Mouse (Mus musculus) left cerebral cortex, adult 18-20 months (tissue): ENCODE measurements at regions not wholly inside any gene's neighbourhood (a gene's known extent, or its start where the extent isn't known, plus 50 kb on each side); places are given as distances from the start of the nearest gene placed in this dataset.

Experiments used
- DNase-seq, 2 experiments: peaks; one replicate each; pipeline ENCODE4 v3.0.0; 2021 to 2022; ENCODE audit warnings: low spot score in 2 of 2, mixed read lengths in 1 of 2

DNA sequence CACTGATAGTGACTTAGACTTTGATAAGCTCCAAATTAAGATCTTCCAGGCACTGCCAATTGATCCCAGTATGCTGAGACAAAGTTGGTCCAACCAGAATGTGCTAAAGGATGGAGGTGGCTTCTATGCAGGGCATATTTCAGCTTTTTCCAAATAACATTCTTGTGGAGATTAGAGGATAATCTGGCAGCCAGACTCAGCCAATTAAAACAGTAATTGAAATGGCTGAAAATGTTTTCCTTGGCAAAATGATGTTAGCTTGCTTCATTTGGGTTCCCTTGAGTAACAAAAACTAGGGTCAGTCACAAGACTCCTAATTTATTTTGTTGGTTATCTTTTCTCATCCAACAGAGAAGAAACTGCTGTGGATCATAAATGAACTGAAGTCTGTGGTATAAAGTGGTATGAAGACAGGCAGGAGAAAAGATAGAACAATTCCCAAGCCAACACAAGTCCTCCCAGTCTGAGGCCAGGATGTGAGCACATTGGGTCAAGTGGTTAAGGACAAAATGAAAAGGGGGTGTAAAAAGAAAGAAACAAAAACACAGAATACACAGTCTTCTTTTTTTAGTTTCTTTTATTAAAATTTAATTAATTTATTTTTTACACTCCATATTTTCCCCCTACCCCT is 161.4 kb upstream of the Ccn2 start:
- no peak for DNase-seq

GRCm38 (mm10) chr10:24437177-24437576 is 158.1 kb upstream of the Ccn2 start:
- peak; percentile 3 to 19 for DNase-seq

GRCm38 (mm10) chr10:24444572-24444971 is 150.7 kb upstream of the Ccn2 start:
- no peak for DNase-seq

DNA sequence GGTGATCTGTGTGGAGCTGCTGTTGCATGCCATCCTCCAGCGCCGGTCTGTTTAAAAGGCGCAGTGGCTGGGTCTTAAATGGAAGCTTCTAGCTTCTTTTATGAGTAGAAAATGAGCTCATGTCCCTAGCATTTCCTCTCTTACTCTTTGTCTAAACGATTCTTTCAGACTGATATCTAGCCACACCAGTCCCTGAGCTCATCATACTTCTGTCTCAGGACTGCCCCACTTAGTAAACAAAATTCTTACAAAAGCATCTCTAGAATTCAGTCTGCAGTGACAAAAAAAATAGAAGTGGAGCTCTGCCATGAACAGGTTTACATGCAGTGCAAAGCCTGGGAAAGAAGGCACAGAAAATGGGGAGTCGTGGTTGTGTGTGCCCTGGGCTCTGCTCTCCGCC is 150.2 kb upstream of the Ccn2 start:
- DNase-seq: no peak

- no peak for DNase-seq
Measured at GRCm38 (mm10) chr10:24446168-24446567, 149.1 kb upstream of the Ccn2 start.

- no peak for DNase-seq
Measured at GRCm38 (mm10) chr10:24447135-24447534, 148.1 kb upstream of the Ccn2 start.

GRCm38 (mm10) chr10:24448001-24448561 is 147.2 kb upstream of the Ccn2 start:
- DNase-seq: no peak

DNA sequence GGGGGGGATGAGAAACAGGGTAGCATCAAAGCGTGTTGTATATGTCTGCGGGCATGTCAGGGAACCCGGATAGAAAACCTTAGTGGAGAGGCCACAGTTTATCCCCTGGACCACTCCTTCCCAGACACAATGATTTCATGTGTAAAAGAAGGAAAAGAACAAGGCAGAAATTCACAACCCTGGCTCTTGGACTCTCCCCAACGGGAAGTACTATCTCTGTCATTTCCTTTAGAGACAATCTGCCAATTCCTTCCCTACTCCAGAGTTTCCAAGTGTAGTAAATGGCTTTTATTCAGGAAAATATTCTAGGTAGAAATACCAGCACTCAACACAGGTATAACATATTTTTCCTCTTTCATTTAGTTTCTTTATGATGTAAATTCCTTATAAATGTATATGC is 141.7 kb upstream of the Ccn2 start:
- DNase-seq: no peak

DNA sequence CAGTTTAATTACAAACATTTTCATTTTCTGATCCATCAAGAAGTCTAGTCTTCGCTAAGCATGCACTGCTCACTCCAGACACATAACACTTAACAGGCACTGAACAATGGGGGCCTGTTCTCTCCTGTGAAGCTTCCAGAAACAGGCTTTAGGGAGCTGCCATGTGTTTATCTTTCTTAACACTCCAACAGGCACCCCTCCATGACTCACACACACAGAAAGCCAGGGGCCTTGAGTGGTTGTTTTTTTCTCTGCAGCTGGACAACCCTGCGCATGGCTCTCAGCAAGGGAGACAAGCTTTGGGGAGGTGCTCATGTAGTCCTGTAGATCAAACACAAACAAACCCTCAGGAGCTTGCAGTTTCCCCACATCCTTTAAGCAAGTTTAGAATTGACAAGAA is 136.6 kb upstream of the Ccn2 start:
- no peak for DNase-seq

GRCm38 (mm10) chr10:24463873-24464272 is 131.4 kb upstream of the Ccn2 start:
- DNase-seq: no peak

DNA sequence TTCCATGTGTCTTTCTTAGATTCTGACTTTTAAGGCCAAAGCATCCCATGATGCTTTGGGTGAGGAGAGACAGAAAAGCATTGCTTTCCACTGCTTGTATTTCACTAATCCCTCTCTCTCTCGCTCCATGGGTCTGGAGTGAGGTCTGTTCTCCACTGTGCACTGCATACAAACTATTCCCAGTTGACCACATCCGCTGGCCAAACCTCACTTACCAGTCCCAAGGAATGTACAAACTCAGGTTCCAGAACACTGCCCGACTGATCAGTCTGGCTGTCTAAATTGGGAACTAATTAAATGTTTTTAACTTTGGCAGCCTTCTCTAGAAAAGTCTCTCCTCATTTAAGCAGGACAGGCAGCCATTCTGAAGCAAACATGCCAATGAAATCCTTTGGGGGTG is 130.9 kb upstream of the Ccn2 start:
- DNase-seq: no peak

DNA sequence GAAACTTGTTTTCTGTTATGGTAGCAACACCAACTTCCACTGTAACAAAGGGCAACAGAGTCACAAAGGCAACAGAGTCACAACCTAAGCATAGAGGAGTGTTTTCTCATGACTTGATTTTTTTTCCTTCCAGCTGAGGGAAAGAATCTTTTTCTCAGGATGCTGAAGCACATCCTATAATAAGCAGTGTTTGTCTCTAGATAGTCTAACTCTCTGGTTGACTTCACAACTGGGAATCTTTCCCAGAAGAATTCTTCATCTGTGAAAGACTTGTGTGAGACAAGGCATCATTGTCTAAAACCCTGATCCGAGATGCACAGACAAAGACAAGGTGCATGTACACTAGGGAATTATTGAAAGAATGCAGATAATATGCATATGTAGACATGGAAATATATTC is 125.5 kb upstream of the Ccn2 start:
- no peak for DNase-seq

DNA sequence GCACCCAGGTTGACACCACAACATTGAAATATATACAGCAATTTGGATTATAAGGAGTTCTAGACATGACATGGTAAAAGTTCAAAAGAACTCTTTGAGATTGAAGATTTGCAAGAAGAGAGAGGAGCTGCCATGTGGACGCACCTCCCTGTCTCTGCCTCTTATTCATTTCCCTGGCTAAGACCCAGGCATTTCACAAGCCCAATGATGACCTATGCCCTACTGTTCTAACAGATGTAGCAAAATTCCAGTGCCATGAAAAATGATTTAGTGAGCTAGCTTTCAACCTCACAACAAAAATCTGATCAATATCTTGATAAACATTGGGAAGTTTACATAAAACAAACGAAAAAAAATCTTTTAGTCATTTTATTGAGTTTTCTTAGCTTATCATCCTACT is 123.7 kb upstream of the Ccn2 start:
- no peak for DNase-seq

DNA sequence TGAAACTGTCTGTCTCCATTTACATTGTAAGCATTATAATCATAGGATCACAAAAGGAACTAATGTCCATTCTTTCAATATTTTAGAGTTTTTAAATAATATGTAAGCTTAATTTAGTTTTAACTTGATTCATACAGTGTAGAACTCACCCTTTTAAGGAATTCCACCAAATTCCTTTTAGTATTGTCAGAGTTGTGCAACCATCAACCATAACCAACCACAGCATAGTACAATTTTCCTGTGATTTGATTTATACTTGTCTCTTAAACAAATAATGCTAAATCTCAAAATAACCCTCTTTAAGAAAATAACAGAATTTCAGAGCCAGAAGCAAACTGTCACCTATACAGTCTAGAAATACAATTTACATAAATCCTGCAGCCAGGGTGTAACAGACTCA is 119.0 kb upstream of the Ccn2 start:
- no peak for DNase-seq

DNA sequence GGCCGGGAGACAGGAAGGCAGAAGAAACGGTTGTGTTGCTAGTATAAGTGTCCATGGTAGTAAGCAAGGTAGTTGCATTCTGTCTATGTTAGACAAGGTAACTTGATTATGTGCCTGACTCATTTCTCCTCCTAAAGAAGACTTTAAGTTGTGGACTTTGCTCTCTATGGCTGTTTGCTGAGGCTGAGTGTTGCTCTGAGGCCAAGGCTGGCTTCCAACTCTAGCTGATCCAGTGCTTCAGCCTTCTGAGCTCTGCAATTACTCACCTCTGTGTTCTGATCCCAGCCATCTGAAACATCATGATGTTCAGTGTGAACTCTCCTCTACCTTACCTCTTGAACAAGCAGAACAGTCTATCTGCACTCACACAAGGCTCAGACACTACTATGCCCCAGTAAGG is 116.7 kb upstream of the Ccn2 start:
- DNase-seq: no peak

- no peak for DNase-seq
Measured at GRCm38 (mm10) chr10:24479148-24479547, 116.1 kb upstream of the Ccn2 start.

DNA sequence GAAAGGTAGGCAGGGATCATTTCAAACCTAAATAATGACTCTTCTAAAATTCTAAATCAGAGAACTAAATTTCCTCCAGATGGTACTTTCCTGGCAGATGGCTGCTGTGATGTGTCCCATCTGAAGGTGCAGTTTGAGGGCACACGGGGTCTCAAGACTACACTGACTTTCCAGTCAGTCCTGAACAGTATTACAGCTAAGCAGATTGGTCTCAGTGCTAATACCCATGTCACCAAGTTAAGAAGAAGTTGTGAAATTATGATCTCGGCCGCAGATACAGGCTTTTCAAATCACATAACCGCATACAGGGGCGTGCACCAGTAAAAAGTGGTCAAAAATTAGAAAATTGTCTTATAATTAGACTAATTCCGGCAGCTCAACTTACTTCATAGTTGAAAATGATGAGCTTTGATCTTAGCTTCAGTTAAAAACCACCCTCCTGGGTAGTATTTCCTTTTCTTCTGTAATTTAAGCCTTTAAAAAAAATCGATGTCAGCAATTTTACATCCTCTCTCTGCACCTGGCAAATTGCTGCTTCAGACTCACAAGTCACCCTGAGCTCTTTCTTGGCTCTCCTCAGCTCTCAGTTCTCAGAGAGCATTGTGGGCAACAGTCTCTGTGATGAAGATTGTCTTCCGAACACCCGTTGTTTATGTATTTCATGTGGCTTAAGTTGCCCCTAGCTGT is 113.2 kb upstream of the Ccn2 start:
- DNase-seq: no peak

- DNase-seq: no peak
Measured at GRCm38 (mm10) chr10:24483053-24483452, 112.2 kb upstream of the Ccn2 start.

DNA sequence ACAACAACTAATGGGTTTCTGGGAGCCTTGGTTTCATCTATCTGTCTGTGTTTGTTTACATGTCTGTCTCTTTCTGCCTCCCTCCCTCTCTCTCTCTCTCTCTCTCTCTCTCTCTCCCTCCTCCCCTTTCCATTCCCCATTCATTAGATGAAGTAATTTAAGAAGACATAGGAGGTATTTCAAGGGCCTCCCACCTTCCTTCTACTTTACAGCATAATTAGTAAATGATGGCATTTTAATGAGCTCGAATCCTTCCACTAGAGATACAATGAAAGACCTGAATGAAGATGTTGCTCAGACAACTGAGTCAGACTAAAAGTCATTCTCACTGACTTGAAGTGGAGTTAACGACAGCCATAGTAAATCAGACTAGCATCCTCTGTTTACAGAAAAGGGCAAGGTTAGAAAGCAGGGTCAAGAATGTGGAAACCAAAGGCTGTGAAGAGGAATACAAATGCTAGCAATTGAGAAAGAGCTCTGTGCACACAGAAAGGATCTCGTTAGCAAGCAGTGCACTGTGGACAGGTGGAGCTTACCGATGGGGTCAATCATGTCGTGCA is 111.1 kb upstream of the Ccn2 start:
- no peak for DNase-seq

GRCm38 (mm10) chr10:24485461-24485860 is 109.8 kb upstream of the Ccn2 start:
- DNase-seq: no peak

- DNase-seq: no peak
Measured at GRCm38 (mm10) chr10:24486224-24486623, 109.0 kb upstream of the Ccn2 start.

GRCm38 (mm10) chr10:24487915-24488314 is 107.3 kb upstream of the Ccn2 start:
- DNase-seq: no peak

DNA sequence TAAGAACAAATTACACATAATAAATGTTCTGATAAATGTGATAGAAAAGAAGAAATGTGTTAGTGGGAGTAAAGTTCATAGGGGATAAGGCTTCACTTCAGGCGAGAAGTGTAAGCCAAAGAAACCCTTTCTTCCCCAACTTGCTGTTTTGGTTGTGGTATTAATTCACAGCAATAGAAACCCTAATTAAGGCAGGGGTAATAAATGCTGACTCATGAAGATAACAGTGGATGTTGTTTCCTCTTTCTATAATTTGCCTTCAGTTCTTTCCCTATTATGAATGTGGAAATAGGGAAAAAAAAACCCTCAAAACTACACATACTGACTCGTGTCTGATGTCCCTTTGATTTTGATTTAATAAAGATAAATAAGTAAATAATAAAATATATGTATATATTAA is 104.8 kb upstream of the Ccn2 start:
- no peak for DNase-seq
